Mouse (Mus musculus) ES-E14 (cell line): ENCODE measurements around the gene Tmem74b. TPM values are rescaled to one million over a fixed set of nuclear protein-coding genes. Genes with fewer than 3 reads are reported as not detected.

Experiments used
- DNase-seq: peaks from one replicate; pipeline ENCODE4 v3.0.0-alpha.2; 2013; ENCODE audit warnings: low read depth, low spot score
- H3K27ac ChIP-seq: 2 replicates; pipeline ENCODE4 v1.5.1; 2012; ENCODE audit warnings: low read depth, mild to moderate bottlenecking, low read length, moderate library complexity, mixed read lengths; ENCODE audit not compliant: poor library complexity, insufficient read depth, severe bottlenecking
- H3K36me3 ChIP-seq: 2 replicates; pipeline ENCODE4 v1.6.1; 2012; ENCODE audit warnings: mild to moderate bottlenecking, low read length, moderate library complexity, mixed read lengths; ENCODE audit not compliant: control insufficient read depth, poor library complexity, insufficient read depth, severe bottlenecking
- H3K4me1 ChIP-seq, 2 experiments: fragments of 150-350 bp in 1 of 2; sonication (generic) in 1 of 2; 2 replicates each; pipeline ENCODE4 v1.6.1; 2012; ENCODE audit warnings: low read length in 2 of 2, mild to moderate bottlenecking in 1 of 2, mixed read lengths in 1 of 2; ENCODE audit not compliant: control insufficient read depth in 2 of 2, insufficient read depth in 2 of 2, poor library complexity in 1 of 2
- H3K4me3 ChIP-seq, 2 experiments: fragments of 150-350 bp in 1 of 2; sonication (generic) in 1 of 2; 2 replicates each; pipeline ENCODE4 v1.5.1; 2012; ENCODE audit warnings: low read length in 2 of 2, low read depth in 1 of 2, mild to moderate bottlenecking in 1 of 2, mixed read lengths in 1 of 2; ENCODE audit not compliant: insufficient read depth in 1 of 2, poor library complexity in 1 of 2, severe bottlenecking in 1 of 2
- H3K9ac ChIP-seq: 2 replicates; pipeline ENCODE4 v1.6.1; 2012; ENCODE audit warnings: low read depth, mild to moderate bottlenecking, low read length, mixed read lengths; ENCODE audit not compliant: poor library complexity, insufficient read depth, severe bottlenecking
- H3K9me3 ChIP-seq: fragments of 150-350 bp; sonication (generic); 2 replicates; pipeline ENCODE4 v1.6.1; 2012; ENCODE audit warnings: low read depth, mild to moderate bottlenecking, low read length; ENCODE audit not compliant: control insufficient read depth, insufficient read depth
- CHD2 ChIP-seq: IDR thresholded peaks from 2 replicates; pipeline ENCODE4 v1.6.1; 2014; ENCODE audit warnings: mild to moderate bottlenecking, low read depth, low read length, inconsistent platforms
- HCFC1 ChIP-seq: IDR thresholded peaks from 2 replicates; pipeline ENCODE4 v1.6.1; 2012; ENCODE audit warnings: low read length, inconsistent platforms, borderline replicate concordance; ENCODE audit not compliant: insufficient read depth
- MAFK ChIP-seq: IDR thresholded peaks from 2 replicates; pipeline ENCODE4 v1.6.1; 2014; ENCODE audit warnings: mild to moderate bottlenecking, low read depth, low read length, inconsistent platforms; ENCODE audit not compliant: insufficient read depth
- ZC3H11A ChIP-seq: IDR thresholded peaks from 2 replicates; pipeline ENCODE4 v1.6.1; 2012; ENCODE audit warnings: low read depth, mild to moderate bottlenecking, inconsistent platforms, low read length, borderline replicate concordance
- ZNF384 ChIP-seq: IDR thresholded peaks from 2 replicates; pipeline ENCODE4 v1.6.1; 2012; ENCODE audit warnings: low read depth, low read length, inconsistent platforms
- in situ Hi-C, 2 experiments: fragments of 600-800 bp; cut with MboI; formaldehyde crosslinking; loops; one replicate each; pipeline ENCODE4 v1.15.1; 2025; ENCODE audit warnings: low sequenced_read_pairs in 2 of 2, inconsistent platforms in 1 of 2; ENCODE audit not compliant: unreplicated experiment in 2 of 2
- total RNA-seq: library from RNA; depleted of rRNA; stranded (reverse); fragments of 300-350 nt; gene quantifications from 2 replicates; pipeline ENCODE4 v1.2.3, GENCODE M21; 2012

Tmem74b gene
- total RNA-seq, 1 experiment: 0.40 TPM

DNA sequence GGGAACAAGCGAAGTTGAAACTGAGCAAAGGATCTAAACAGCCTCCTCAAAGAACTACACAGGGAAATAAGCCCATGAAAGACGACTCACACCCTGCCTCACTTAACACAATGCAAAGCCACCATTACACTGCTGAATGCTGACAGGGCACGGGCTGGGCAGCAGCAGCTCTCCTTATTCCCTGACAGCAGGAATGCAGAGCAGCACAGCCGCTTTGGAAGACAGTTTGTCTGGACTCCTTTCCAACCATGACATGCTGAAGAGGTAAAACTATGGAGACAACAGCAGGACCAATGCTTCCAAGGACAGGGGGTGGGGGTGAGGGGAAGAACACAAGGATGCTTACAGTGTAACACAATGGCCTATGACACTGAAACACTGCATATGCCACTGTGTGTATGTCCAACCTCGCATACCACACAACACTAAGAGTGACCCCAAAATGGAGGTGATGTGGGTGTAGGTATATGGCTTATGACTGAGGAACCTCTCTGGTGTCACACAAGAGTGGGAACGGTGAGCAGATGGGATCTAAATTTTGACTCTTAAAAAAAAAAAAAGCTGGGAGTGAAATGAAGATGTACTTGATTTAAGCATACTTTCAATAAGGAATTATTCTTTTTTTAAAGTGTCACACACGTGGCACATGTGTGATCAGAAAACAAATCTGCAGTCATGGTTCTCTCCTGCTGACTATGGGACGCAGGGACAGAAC, 31.5 kb downstream of the Tmem74b start:
- TF ChIP-seq CHD2 (no peak), ZNF384 (no peak), ZC3H11A (no peak), HCFC1 (no peak), MAFK (no peak)
- Histone ChIP-seq H3K4me1 (no peaks in the 10 kb centered on the region), H3K9me3 (no peaks in the 10 kb centered on the region), H3K27ac (no peak overlapping the region), H3K9ac (no peak overlapping the region), H3K36me3 (peaks cover 20% of the 10 kb centered on the region), H3K4me3 (no peak overlapping the region)
- no peak for DNase-seq
- in situ Hi-C loops: no loop called here

DNA sequence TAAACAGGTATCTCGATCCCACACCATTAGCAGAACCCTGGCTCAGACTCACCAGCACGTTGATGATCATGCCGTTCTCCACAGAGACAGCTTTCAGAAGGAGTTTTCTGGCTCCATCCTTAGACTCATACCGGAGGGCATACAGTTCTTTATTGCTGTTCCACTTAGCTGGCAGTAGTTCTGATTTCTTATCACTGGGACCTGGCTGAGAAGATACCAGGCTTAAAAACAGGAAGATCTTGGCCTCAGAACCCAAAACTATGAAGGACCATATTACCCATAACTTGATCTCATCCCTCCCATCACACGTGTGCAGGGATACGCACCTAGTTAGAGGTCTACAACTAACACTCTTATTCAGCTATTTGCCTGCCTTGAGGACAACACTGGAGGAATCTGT, 33.6 kb downstream of the Tmem74b start:
- Histone ChIP-seq H3K27ac (no peak overlapping the region), H3K9me3 (no peaks in the 10 kb centered on the region), H3K4me1 (peaks cover 0 to 5% of the 10 kb centered on the region in 2 experiments; a peak in 1 of 4 replicates), H3K9ac (no peak overlapping the region), H3K36me3 (peaks cover 12% of the 10 kb centered on the region), H3K4me3 (no peak overlapping the region)
- TF ChIP-seq CHD2: no peak
- TF ChIP-seq ZNF384: no peak
- no peak for TF ChIP-seq ZC3H11A
- no peak for TF ChIP-seq HCFC1
- TF ChIP-seq MAFK: no peak
- in situ Hi-C loops: no loop called here
- no peak for DNase-seq

GRCm38 (mm10) chr2:151738460-151738859, 36.7 kb downstream of the Tmem74b start:
- Histone ChIP-seq H3K4me3 (no peak overlapping the region), H3K4me1 (peaks cover 0 to 5% of the 10 kb centered on the region in 2 experiments; a peak in 1 of 4 replicates), H3K27ac (no peak overlapping the region), H3K36me3 (peaks cover 7% of the 10 kb centered on the region), H3K9me3 (no peaks in the 10 kb centered on the region), H3K9ac (no peak overlapping the region)
- in situ Hi-C loops: no loop called here
- TF ChIP-seq CHD2 (no peak), MAFK (no peak)
- no peak for DNase-seq

DNA sequence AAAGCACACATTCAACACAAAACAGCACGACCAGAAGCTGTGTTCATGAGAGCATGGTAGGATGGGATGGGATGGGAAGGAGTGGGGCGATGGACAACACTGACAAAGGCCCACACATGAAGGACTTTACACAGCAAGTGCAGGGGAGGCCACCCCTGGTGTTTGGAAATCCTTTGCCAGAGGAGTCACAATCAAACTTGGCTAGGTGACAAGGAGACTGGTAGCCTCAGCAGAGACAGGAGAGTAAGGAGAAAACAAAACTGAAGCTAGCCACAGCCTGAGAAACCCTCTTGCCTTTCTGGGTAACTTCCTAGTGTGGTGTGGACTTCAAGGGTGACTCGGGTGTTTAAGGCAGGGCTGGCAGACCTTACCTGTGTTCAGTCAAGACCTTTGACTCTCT, 37.3 kb downstream of the Tmem74b start:
- H3K36me3 ChIP-seq: peaks cover 4% of the 10 kb centered on the region; the same call in 1 of the 2 replicates
- TF ChIP-seq MAFK (no peak), ZC3H11A (no peak), HCFC1 (no peak), CHD2 (no peak)
- H3K4me3 ChIP-seq: no peak overlapping the region
- H3K9ac ChIP-seq: no peak overlapping the region
- H3K27ac ChIP-seq: no peak overlapping the region
- DNase-seq: no peak
- in situ Hi-C loops: no loop called here
- peaks cover 0 to 5% of the 10 kb centered on the region in 2 experiments; a peak in 1 of 4 replicates for H3K4me1 ChIP-seq
- no peaks in the 10 kb centered on the region for H3K9me3 ChIP-seq
